Mouse (Mus musculus) heart, adult 2 months (tissue): Measurements from ENCODE around the gene Tanc2.

Source experiments
- CTCF ChIP-seq: fragments of 200-600 bp; IDR thresholded peaks from 2 replicates; pipeline ENCODE4 v1.8.1; 2022; ENCODE audit warnings: antibody characterized with exemption, mild to moderate bottlenecking, moderate library complexity
- EP300 ChIP-seq: fragments of 200-500 bp; IDR thresholded peaks from 2 replicates; pipeline ENCODE4 v1.6.1; 2011; ENCODE audit warnings: low read depth, low read length, control low read depth; ENCODE audit not compliant: insufficient read depth
- POLR2A ChIP-seq: fragments of 200-500 bp; IDR thresholded peaks from 2 replicates; pipeline ENCODE4 v1.6.1; 2011; ENCODE audit warnings: mild to moderate bottlenecking, low read depth, low read length, control low read depth; ENCODE audit not compliant: insufficient read depth

DNA sequence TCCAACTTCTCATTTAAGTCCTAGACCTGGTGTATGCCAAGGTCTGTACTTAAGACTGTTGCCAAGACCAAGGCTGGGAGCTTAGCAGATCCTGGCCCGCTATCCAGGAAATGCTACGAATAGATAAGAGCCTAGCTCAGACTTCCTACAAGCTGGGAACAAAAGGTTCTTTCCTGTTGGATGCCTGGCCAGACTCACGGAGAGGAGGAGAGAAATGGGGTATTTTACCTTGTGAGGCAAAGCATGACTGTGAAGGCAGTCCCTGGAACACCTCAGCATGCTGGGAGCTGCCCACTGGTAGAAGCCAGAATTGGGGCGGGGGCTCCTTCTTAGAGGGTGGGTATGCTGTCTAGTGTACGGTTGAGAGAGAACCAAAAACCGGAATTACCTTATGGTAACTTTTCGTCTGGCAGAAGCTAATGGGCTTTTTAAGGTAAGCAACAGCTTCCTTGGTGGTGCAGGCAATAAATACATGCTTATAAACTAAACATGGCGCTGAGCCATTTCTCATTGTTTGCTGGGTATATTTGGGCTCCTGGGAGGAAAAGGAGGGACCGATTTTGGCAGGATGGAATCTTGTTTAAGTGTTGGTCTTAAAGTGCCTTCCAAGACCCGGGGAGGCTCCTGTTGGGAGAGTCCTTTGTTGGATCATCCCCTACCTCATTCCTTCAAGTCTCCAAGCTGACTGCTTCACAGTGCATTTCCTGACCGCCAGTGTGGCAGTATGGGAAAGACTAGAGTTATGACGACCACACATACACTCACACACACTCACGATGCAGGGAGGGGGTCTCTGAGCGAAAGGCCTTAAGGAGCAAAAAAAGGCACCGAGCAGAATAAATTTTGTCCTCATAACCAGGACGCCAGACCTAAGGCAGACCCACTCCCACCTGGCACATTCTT, 355.2 kb downstream of the Tanc2 start:
- TF ChIP-seq CTCF (no peak), POLR2A (peak; percentile 39; the same call in 1 of the 2 replicates), EP300 (peak; percentile 87; the same call in 1 of the 2 replicates)
